Mouse (Mus musculus) natural killer cell, adult 2 months (primary cell): Measurements from ENCODE around the gene Tmem147.

Experiments
- DNase-seq, 2 experiments: peaks; one replicate each; pipeline ENCODE4 v3.0.0; 2022; ENCODE audit warnings: low spot score in 2 of 2

Tmem147 gene

GRCm38 (mm10) chr7:30728214-30728613 lies 1.1 kb downstream of the Tmem147 start:
- DNase-seq, result no peak

DNA sequence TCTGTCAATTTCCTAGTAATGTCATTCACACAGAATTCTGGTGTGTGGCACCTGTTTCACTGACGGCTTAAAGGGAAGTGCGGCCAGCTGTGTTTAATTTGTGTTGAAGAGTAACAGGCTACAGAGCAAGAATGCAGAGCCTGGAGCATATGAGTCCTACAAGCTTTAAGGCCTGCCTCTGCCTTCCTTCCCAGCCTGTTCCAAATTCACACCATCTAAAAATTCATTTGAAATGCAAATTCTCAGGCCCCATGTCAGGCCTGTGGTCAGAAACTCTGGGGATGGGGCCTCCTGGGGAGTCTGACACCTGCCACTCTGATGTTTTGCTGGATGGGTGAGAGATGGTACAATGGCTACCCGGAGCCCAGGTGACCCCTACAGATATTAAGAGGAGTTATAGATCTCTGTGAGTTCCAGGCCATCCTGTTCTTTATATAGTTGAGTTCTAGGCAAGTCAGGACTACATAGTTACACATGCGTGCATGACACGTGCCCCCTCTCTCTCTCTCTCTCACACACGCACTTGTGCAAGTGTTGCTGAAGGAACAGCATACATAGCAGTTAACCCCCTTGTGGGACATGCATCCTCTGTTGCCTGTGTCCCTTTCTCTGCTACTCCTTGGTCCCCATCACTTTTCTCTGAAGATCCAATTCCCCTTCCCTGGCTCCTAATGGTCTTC lies 5.9 kb downstream of the Tmem147 start:
- DNase-seq, result no peak

GRCm38 (mm10) chr7:30721286-30721685 lies 8.1 kb downstream of the Tmem147 start:
- no peak for DNase-seq

DNA sequence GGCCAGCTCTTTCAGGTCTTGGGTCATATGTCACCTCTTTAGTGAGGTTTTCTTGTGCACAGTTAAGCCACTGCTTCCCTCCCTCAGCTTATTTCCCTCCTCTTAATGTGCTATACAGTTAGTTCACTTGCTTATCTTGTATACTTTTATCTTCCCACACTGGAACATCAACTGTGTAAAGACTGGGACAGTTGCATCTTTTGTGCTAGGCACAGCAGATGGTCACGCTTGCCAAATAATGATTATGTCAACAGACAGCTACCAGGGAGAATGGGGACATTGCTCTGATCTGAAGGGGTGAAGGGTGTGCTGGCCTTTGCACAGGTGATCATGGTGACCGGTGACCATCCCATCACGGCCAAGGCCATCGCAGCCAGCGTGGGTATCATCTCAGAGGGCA lies 9.7 kb downstream of the Tmem147 start:
- no peak for DNase-seq

DNA sequence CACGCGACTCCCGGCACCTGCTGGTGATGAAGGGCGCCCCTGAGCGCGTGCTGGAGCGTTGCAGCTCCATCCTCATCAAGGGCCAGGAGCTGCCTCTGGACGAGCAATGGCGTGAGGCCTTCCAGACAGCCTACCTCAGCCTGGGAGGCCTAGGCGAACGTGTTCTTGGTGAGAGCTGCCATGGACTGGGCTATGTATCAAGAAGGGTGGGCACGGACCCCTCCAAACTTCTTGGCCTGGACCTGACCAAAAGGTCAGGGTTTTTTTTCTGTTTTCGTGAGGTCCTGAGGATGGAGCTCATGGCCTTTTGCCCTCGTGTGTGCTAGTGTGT lies 11.7 kb downstream of the Tmem147 start:
- DNase-seq, result no peak

DNA sequence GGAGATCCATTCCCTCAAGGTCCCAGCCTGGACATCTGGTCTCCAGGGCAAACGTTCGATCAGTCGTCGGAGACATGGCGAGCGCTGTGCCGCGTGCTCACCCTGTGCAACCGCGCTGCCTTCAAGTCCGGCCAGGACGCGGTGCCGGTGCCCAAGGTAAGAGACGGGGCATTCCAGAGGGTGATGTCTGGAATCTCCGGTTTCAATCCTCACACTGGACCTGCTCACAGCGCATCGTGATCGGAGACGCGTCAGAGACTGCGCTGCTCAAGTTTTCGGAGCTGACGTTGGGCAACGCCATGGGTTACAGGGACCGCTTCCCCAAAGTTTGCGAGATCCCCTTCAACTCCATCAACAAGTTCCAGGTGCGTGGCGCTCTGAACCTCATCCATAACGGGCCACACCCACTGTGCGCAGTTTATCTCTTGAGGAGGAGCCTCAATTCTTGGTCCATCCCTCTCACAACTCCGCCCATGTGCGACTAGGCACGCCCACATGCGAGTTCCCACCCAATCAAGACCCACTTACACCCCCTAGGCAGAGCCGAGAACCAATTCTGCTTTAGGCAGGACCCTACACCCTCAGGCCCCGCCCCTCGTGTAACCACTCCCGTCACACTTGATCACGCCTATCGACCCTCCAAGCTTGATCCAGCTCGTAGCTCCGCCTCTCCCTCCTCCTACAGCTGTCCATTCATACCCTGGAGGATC lies 12.2 kb downstream of the Tmem147 start:
- DNase-seq, result peak; percentile 55 to 77

GRCm38 (mm10) chr7:30711942-30712341 lies 17.4 kb downstream of the Tmem147 start, which contains the start of gene Atp4a:
Atp4a (plus strand) TSS chr7:30712209.
- no peak for DNase-seq

DNA sequence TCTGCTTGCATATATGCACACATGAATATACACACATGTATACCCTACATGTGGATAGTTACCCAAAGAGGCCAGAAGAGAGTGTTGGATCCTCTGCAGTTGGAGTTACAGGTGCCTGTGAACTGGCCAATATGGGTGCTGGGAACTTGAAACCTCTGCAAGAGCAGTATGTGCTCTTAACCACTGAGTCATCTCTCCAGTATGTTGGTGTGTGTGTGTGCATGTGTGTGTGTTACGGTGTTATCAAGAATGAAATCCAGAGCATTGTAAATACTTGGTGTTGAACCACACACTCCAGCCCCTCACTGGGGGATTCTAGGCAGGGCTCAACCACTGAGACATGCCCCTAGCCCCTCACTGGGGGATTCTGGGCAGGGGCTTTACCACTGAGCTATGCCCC lies 21.9 kb downstream of the Tmem147 start:
- DNase-seq, result no peak

GRCm38 (mm10) chr7:30706214-30706882 lies 23.0 kb downstream of the Tmem147 start:
- no peak for DNase-seq

DNA sequence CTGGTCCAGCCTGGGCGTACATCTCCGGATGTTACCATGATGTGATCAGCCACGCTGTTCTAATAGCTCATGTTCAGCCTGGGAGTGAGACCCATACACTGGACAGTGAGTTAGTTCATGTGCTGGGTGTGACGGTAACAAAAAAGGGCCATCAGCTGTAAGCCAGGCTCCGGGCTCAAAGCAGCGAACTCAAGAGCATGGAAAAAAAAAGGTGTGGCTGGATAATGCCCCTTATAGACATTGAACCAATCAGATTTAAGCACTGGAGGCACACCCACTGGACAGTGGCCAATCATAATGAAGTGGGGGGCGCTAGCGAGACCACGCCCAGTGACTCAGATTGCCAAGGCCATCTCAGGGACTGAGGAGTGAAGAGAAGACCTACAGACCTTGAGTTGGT lies 30.8 kb downstream of the Tmem147 start, which contains the start of gene 2200002J24Rik:
TSS of gene 2200002J24Rik (plus strand) at position 338 of the 400 bp plus-strand sequence.
- DNase-seq, result no peak

DNA sequence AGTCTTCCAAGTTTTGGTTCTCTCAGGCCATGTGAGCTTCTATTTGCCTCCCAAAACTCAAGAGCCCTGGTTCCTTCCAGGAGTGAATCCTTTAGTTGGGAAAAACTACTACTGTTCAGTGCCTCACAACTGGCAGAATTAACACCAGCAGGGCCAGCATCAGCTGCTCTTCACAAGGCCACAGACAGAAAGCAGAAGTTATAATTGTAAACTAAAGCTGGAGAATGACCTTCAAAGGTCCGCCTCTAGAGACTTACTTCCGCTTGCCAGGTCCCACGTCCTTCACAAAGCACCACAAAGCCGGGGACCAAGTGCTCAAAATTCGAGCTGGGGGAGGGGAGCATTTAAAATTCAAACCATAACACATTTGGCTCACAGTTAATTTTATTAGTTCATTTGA lies 31.2 kb downstream of the Tmem147 start:
- DNase-seq, result peak in 1 of 2 experiments; percentile 39

GRCm38 (mm10) chr7:30688325-30688724 lies 41.0 kb downstream of the Tmem147 start:
- no peak for DNase-seq

GRCm38 (mm10) chr7:30683425-30683824 lies 45.9 kb downstream of the Tmem147 start:
- DNase-seq, result no peak

DNA sequence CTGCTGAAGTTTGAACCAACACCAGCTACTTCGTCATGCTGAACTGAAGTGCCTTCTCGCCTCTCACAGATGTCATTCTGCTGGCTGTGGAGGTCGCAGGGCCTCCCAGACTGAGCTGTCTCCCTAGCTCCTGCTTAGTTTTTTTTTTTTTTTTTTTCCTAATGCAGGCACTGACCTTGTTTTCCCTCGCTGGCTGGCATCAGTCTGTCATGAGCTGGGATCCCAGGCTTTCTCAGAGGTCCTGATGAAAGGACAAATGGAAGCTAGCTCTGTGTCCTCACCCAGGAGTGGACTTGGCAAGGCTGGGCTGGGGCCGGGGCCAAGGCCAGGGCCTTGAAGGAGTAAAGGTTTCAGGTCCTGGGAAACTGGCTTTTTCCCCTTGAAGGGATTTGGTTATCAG lies 47.4 kb downstream of the Tmem147 start:
- DNase-seq, result no peak

GRCm38 (mm10) chr7:30678263-30678975 lies 50.9 kb downstream of the Tmem147 start:
- no peak for DNase-seq
